Comparison of ENCODE assay signal across 8 mouse cellular contexts in genomic region chr5:112433004-112433403, GRCm38 (mm10). TPM values are rescaled to one million over a fixed set of nuclear protein-coding genes. Genes with fewer than 3 reads are reported as not detected.
DNase-seq lines count a peak whose midpoint lies in the region; ATAC-seq lines count a peak whose summit lies in the region.
"Had no signal": no experiment of that assay in that cellular context is flagged by ENCODE, and none has a peak within 500 bp of the region (broad histone marks: within the 10 kb centered on the region; RNA-seq: fewer than 3 reads in every experiment).

No protein-coding gene starts in this region.

- peaks cover 19% of the 10 kb centered on the region for H3K4me1 ChIP-seq in midbrain, embryonic 12.5 days

- H3K4me2 ChIP-seq in midbrain, embryonic 12.5 days (replicated peaks): no peak overlapping the region
- H3K4me2 ChIP-seq: limb, embryonic 15.5 days had no signal

- H3K36me3 ChIP-seq in midbrain, embryonic 12.5 days: no peaks in the 10 kb centered on the region
- H3K36me3 ChIP-seq: limb, embryonic 15.5 days had no signal

- no peak overlapping the region for H3K4me3 ChIP-seq in midbrain, embryonic 12.5 days
- H3K4me3 ChIP-seq: limb, embryonic 15.5 days had no signal

- H3K27me3 ChIP-seq in midbrain, embryonic 12.5 days: peaks cover 64% of the 10 kb centered on the region

- under 1% methylated on average over 8 of the region's 8 CpGs for WGBS in midbrain, embryonic 12.5 days

- H3K9ac ChIP-seq in midbrain, embryonic 12.5 days (replicated peaks): no peak overlapping the region
- H3K9ac ChIP-seq: limb, embryonic 15.5 days had no signal

- ATAC-seq in midbrain, embryonic 12.5 days (ENCODE audit: low FRiP score, low read depth): 0 out of 2 replicates have a peak, but pooled peaks have one; percentile 20

- peak; percentile 60 for DNase-seq in ES-CJ7 (ENCODE audit: low read depth, low spot score)
- peak; percentile 86 for DNase-seq in adrenal gland, postnatal 10 days
- DNase-seq in embryo, embryonic 11.5 days (ENCODE audit: low read depth, low spot score): peak; percentile 55
- DNase-seq in heart, postnatal 10 days: peak; percentile 66 to 85
- DNase-seq in left cerebral cortex, adult 11 months (ENCODE audit: low spot score): peak; percentile 64
- peak; percentile 91 for DNase-seq in right cerebral cortex, postnatal 4 days

- H3K9me3 ChIP-seq in midbrain, embryonic 12.5 days: no peaks in the 10 kb centered on the region
- H3K9me3 ChIP-seq: limb, embryonic 15.5 days had no signal

- no peak overlapping the region for H3K27ac ChIP-seq in midbrain, embryonic 12.5 days (replicated peaks)
- H3K27ac ChIP-seq: limb, embryonic 15.5 days had no signal

- intact Hi-C loops in heart, postnatal 10 days (cut with DNase I): loop anchor here (1.0 to 5.0 kb wide), 2 partner anchors 431 to 624 kb away; no protein-coding TSS in a partner anchor

RNA-seq across cellular contexts. Expression of gene Gm6588, which starts 16.2 kb away (rescaled TPM):
- total RNA-seq in adrenal gland, postnatal 10 days (2021): not detected
- not detected for total RNA-seq in heart, postnatal 10 days (2021)
- 0.42 and 0.58 TPM in 2 replicates for polyA plus RNA-seq in midbrain, embryonic 12.5 days (2016; fragmentation: Nextera tagmentation; extraction: Ambion mirVana)

RNA-seq across cellular contexts. Expression of gene Asphd2, which starts 38.3 kb away (rescaled TPM):
- total RNA-seq in adrenal gland, postnatal 10 days (2021): 1 to 10 TPM; 3.4 to 4.8 TPM
- total RNA-seq in heart, postnatal 10 days (2021): 1 to 10 TPM in 1 of 2 experiments, under 1 TPM in 1; 0.57 to 1.1 TPM
- polyA plus RNA-seq in midbrain, embryonic 12.5 days (2016; fragmentation: Nextera tagmentation; extraction: Ambion mirVana): 58.3 and 65.7 TPM in 2 replicates
